Mouse (Mus musculus) kidney, embryonic 16.5 days (tissue): Measurements from ENCODE around the gene Chst11. TPM values are rescaled to one million over a fixed set of nuclear protein-coding genes. Genes with fewer than 3 reads are reported as not detected.
A peak's percentile ranks its signal among the peaks of the same experiment; 100 is the strongest.

Source experiments
- ATAC-seq: fragments of 200-750 bp; cut with Nextera tagmentation; 2 replicates; pipeline ENCODE4 v1.8.0; 2017; ENCODE audit warnings: moderate TSS enrichment; ENCODE audit not compliant: low FRiP score, low TSS enrichment
- H3K27ac ChIP-seq: fragments of 300-500 bp; sonication (generic); 2 replicates; pipeline ENCODE4 v1.5.1; 2014; ENCODE audit warnings: low read length
- H3K27me3 ChIP-seq: fragments of 300-500 bp; sonication (generic); 2 replicates; pipeline ENCODE4 v1.6.1; 2014; ENCODE audit warnings: low read length, control low read depth, mixed read lengths; ENCODE audit not compliant: insufficient read depth
- H3K36me3 ChIP-seq: fragments of 300-500 bp; sonication (generic); 2 replicates; pipeline ENCODE4 v1.6.1; 2014; ENCODE audit warnings: low read length, control low read depth, mixed read lengths; ENCODE audit not compliant: insufficient read depth
- H3K4me1 ChIP-seq: fragments of 300-500 bp; sonication (generic); 2 replicates; pipeline ENCODE4 v1.6.1; 2014; ENCODE audit warnings: low read length, control low read depth, mixed read lengths; ENCODE audit not compliant: insufficient read depth
- H3K4me2 ChIP-seq: fragments of 300-500 bp; sonication (generic); replicated peaks from 2 replicates; pipeline ENCODE4 v1.6.1; 2014; ENCODE audit warnings: low read depth, low read length
- H3K4me3 ChIP-seq: fragments of 300-500 bp; sonication (generic); 2 replicates; pipeline ENCODE4 v1.5.1; 2014; ENCODE audit warnings: mild to moderate bottlenecking, low read length
- H3K9ac ChIP-seq: fragments of 300-500 bp; sonication (generic); replicated peaks from 2 replicates; pipeline ENCODE4 v1.6.1; 2014; ENCODE audit warnings: low read length
- H3K9me3 ChIP-seq: fragments of 300-500 bp; sonication (generic); 2 replicates; pipeline ENCODE4 v1.6.1; 2016; ENCODE audit warnings: low read length, control low read depth
- WGBS: fragments of 180-500 bp; shearing (Covaris S2); extraction: QIAGEN DNeasy Blood & Tissue Kit; methylation state at CpG from one replicate; pipeline ENCODE4 v1.1.7; 2014; 5-methylcytosine and 5-hydroxymethylcytosine counted together
- polyA plus RNA-seq: library from polyadenylated mRNA; unstranded; fragments of >200 nt; fragmentation: Nextera tagmentation; extraction: Ambion mirVana; gene quantifications from 2 replicates; pipeline ENCODE4 v1.2.1, GENCODE M21; 2015

Gene Chst11
- polyA plus RNA-seq, 1 experiment from 2014 or later: 5.2 TPM

DNA sequence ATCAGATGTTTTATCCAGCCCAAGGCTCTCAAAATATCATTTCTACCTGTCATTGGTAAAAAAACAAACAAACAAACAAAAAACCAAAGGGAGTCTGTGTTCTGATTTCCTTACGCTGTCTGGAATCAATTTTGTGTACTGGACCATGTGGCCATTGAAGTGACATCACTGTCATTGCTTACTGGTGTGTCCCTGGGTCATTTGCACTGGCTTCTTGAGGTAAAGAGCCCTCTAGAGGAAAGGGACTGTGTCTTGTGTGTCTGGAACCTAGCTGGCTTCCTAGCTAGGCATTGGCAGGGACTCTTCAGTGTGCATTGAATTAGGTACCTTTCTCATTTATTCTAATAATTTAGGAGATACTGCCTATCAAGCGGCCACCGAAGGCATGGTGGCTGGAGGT is 114.4 kb downstream of the Chst11 start:
- Histone ChIP-seq H3K9me3 (no peaks in the 10 kb centered on the region), H3K36me3 (no peaks in the 10 kb centered on the region), H3K27ac (no peak overlapping the region), H3K27me3 (no peaks in the 10 kb centered on the region), H3K4me3 (no peak overlapping the region), H3K4me1 (peaks cover 55% of the 10 kb centered on the region), H3K4me2 (no peak overlapping the region), H3K9ac (no peak overlapping the region)
- WGBS: 90% methylated on average over 3 of the region's 3 CpGs
- ATAC-seq: no peak

DNA sequence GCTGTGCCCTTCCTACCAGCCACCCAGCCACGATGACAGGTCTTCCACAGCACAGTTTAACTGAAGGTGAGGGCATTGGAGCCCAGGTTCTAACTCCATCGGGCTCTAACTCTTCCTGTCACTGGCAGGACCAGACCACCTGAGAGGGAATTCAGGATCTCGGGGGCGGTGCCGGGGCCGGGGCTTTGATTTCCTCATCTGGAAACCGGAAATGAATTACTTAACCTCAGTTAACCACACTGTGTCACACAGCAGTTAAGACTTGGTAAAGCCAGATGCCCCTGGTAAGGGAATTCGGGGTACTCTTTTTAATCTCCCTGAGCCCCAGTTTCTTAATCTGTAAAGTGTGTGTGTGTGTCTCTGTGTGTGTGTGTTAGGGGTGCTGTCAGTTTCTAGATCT is 115.6 kb downstream of the Chst11 start:
- Histone ChIP-seq H3K4me1 (peaks cover 51% of the 10 kb centered on the region), H3K27me3 (no peaks in the 10 kb centered on the region), H3K4me2 (0 out of 2 replicates have a peak overlapping the region, but pooled peaks have one; percentile 10), H3K9me3 (no peaks in the 10 kb centered on the region), H3K27ac (no peak overlapping the region), H3K9ac (no peak overlapping the region), H3K36me3 (no peaks in the 10 kb centered on the region), H3K4me3 (no peak overlapping the region)
- no peak for ATAC-seq
- WGBS: 32% methylated on average over 8 of the region's 8 CpGs

DNA sequence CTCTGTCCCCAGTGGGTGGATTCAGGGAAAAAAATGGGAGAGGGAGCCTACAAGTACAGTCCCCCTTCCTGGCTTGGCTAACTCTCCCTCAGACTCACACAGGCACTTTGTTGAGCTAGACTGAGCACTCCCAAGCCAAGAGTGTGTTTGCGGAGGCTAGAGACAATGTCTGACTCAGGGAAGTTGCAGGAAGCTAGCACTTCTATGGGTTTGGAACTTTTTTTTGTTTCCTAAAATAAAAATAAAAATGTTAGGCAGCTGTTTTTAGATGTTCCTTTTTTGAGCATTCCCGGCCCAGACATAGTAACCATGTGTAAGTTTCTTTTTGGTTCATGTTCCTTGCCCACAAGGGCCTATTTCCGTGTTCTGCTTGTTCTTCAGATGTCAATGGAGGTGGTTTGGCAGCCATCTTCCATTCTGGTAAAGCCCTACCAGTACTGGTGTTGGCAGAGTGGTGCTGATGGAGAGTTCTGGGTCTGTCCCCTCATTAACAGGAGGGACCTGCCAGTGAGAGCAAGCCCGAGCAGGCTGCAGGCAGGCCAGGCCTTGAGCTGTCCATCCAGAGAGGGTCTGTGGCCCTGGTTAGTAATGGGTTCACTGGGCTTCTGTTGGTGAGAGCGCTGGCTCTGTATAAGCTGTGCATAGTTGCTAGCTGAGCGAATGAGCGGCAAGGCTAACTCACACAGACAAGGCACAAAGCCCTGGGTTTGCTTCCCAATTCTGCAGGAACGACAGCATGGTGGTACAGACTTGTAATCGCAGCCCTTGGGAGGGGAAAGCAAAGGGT is 116.3 kb downstream of the Chst11 start:
- no peaks in the 10 kb centered on the region for H3K27me3 ChIP-seq
- 81% methylated on average over 9 of the region's 9 CpGs for WGBS
- peak; percentile 29; the same call in 1 of the 2 replicates for ATAC-seq
- H3K4me2 ChIP-seq: no peak overlapping the region
- peak overlapping the region; percentile 4; the same call in 1 of the 2 replicates for H3K27ac ChIP-seq
- no peaks in the 10 kb centered on the region for H3K9me3 ChIP-seq
- H3K9ac ChIP-seq: no peak overlapping the region
- H3K36me3 ChIP-seq: no peaks in the 10 kb centered on the region
- H3K4me3 ChIP-seq: no peak overlapping the region
- peaks cover 56% of the 10 kb centered on the region for H3K4me1 ChIP-seq

- Histone ChIP-seq H3K27me3 (no peaks in the 10 kb centered on the region), H3K36me3 (no peaks in the 10 kb centered on the region), H3K4me1 (peaks cover 62% of the 10 kb centered on the region), H3K9ac (no peak overlapping the region), H3K27ac (no peak overlapping the region), H3K9me3 (no peaks in the 10 kb centered on the region), H3K4me3 (no peak overlapping the region), H3K4me2 (no peak overlapping the region)
- 22% methylated on average over 15 of the region's 15 CpGs for WGBS
- ATAC-seq: no peak
Observed at GRCm38 (mm10) chr10:83102745-83103144, 117.4 kb downstream of the Chst11 start.

DNA sequence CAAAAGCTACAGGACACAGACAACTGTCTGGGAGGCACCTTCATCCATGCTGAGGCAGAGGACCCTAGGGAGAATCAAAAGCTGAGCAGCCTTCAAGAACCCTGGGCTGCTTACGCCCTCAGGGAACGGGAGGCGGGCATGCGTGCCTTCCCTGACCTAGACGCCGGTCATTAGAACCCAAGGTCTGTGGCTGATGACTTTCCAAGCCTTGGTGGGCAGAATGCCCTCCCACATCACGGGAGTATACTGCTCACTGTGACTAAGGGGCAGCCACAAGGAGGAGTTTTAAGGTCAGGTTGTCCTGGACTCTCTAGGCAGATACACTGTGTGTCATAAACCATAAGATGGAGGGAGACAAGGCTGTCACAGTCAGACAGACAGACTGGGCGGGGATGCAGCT is 118.9 kb downstream of the Chst11 start:
- Histone ChIP-seq H3K4me1 (peaks cover 61% of the 10 kb centered on the region), H3K9ac (0 out of 2 replicates have a peak overlapping the region, but pooled peaks have one; percentile 38), H3K9me3 (no peaks in the 10 kb centered on the region), H3K4me2 (no peak overlapping the region), H3K4me3 (no peak overlapping the region), H3K27me3 (no peaks in the 10 kb centered on the region), H3K27ac (no peak overlapping the region), H3K36me3 (no peaks in the 10 kb centered on the region)
- WGBS: 54% methylated on average over 8 of the region's 8 CpGs
- ATAC-seq: 0 out of 2 replicates have a peak, but pooled peaks have one; percentile 16

DNA sequence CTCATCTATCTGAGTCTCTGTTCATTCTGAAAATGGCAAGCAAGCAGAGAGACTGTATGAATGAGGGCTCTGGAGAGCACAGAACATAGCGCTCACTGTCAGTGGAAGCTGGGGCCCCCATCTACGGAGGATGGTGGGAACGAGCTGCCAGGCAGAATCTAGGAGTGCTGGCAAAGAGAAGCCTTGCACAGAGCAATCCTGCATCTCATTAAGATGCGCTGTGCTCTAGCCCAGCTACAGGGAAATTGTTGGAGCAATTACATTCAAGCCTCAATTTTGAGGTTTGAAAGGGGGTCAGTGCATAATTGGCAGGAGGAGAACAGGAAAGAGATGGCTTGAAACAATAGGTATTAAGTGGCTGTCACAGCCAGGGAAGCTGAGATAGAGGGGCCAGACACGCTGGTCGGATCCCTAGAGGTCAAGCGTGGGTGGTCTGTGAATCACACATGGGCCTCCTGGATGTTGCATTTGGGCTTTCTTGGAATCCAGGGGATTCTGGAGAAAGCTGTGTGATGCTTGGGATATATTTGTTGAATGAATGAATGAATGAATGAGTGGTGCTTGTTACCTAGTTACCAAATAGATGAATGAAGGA is 121.0 kb downstream of the Chst11 start:
- WGBS: 64% methylated on average over 7 of the region's 7 CpGs
- Histone ChIP-seq H3K36me3 (no peaks in the 10 kb centered on the region), H3K9ac (no peak overlapping the region)

DNA sequence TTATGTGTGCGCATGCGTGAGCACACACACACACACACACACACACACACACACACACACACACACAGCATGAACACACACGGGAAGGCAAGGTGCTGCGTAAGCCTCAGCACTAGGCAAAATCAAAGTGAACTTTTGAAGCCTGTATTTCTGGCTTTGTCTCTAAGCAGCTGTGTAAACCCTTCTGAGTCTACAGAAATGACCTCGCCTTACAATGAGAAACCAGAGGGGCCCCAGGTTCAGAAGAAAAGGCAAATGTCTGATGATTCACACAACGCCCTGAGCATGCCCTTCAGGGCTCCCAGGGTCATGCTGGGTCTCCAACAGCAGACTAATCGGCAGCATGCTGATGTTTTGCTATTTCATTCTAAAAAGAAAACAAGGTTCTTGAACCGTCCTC is 122.1 kb downstream of the Chst11 start:
- H3K4me3 ChIP-seq: no peak overlapping the region
- H3K36me3 ChIP-seq: no peaks in the 10 kb centered on the region
- H3K27ac ChIP-seq: no peak overlapping the region
- peaks cover 40% of the 10 kb centered on the region for H3K4me1 ChIP-seq
- H3K27me3 ChIP-seq: no peaks in the 10 kb centered on the region
- WGBS: 55% methylated on average over 8 of the region's 8 CpGs
- no peaks in the 10 kb centered on the region for H3K9me3 ChIP-seq
- H3K9ac ChIP-seq: no peak overlapping the region
- H3K4me2 ChIP-seq: no peak overlapping the region
- no peak for ATAC-seq

More for the DNA sequence above, 121.0 kb downstream of the Chst11 start:
- Histone ChIP-seq H3K27ac (no peak overlapping the region), H3K4me1 (peaks cover 51% of the 10 kb centered on the region), H3K4me2 (no peak overlapping the region), H3K9me3 (no peaks in the 10 kb centered on the region), H3K27me3 (no peaks in the 10 kb centered on the region), H3K4me3 (no peak overlapping the region)
- ATAC-seq: no peak

- Histone ChIP-seq H3K27me3 (no peaks in the 10 kb centered on the region), H3K4me3 (no peak overlapping the region), H3K27ac (peak overlapping the region; percentile 21; the same call in 1 of the 2 replicates), H3K36me3 (no peaks in the 10 kb centered on the region), H3K4me2 (no peak overlapping the region), H3K9me3 (no peaks in the 10 kb centered on the region), H3K4me1 (peaks cover 34% of the 10 kb centered on the region), H3K9ac (no peak overlapping the region)
- 52% methylated on average over 21 of the region's 21 CpGs for WGBS
- no peak for ATAC-seq
Observed at GRCm38 (mm10) chr10:83107921-83108738, 122.8 kb downstream of the Chst11 start.

DNA sequence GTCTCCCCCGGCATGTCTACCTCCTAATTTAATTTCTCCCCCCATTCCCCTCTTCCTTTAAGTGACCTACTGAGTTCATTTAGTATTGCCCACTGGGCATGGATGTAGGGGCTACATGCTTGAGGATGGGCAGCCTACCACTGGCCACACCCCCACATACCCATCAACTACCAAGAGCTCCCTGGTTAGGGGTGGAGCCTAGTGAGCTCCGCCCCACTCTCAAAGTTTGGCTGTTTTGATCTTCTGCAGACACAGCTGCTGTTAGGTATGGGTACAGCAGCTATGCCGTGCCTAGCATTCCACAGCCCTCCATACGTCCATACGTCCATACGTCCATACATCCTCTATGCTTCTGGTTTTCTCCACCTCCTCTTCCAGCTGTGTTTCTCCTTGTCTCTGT is 123.6 kb downstream of the Chst11 start:
- Histone ChIP-seq H3K9me3 (no peaks in the 10 kb centered on the region), H3K4me3 (no peak overlapping the region), H3K27me3 (no peaks in the 10 kb centered on the region), H3K4me1 (peaks cover 33% of the 10 kb centered on the region), H3K27ac (no peak overlapping the region), H3K4me2 (no peak overlapping the region), H3K36me3 (no peaks in the 10 kb centered on the region), H3K9ac (no peak overlapping the region)
- 93% methylated on average over 6 of the region's 6 CpGs for WGBS
- ATAC-seq: no peak; the same call in 1 of the 2 replicates
